Mouse (Mus musculus): ENCODE measurements around the gene Slc16a10. TPM values are rescaled to one million over a fixed set of nuclear protein-coding genes. Genes with fewer than 3 reads are reported as not detected.

Slc16a10 gene
- polyA plus RNA-seq, 1 experiment from 2014 or later, result 7.3 TPM

DNA sequence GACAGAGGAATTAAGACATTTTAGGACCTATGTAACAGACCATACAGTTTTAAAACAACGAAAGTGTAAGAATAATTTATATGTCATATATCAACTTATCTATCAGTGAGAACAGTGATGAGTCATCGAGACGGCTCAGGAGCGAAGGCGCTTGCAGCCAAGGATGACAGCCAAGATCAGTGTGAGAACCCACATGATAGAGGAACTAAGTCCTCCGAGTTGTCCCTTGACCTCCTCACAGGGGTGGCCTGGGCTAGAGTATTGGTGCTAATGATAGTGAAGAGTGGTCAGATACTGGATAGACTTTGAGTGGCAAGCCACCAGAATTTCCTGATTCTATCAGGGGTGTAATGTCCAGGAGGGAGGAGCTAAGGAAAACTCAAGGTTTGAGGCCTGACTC is 68.5 kb downstream of the Slc16a10 start:
- H3K4me3 ChIP-seq (ENCODE audit: low read depth, low read length), result no peak overlapping the region
- peak; percentile 30 for DNase-seq (ENCODE audit: low spot score)
- H3K27me3 ChIP-seq (replicated peaks; ENCODE audit: insufficient read depth, low read length), result no peaks in the 10 kb centered on the region
- TF ChIP-seq CTCF (IDR thresholded peaks at IDR 0.05), result no peak
- TF ChIP-seq EP300 (IDR thresholded peaks at IDR 0.05), result no peak
- H3K4me1 ChIP-seq (ENCODE audit: insufficient read depth, low read depth, low read length), result no peaks in the 10 kb centered on the region
- no peaks in the 10 kb centered on the region for H3K9me3 ChIP-seq (ENCODE audit: low read length)
- H3K27ac ChIP-seq (ENCODE audit: low read length), result no peak overlapping the region
- no peaks in the 10 kb centered on the region for H3K36me3 ChIP-seq (ENCODE audit: insufficient read depth, low read length)
- no peak overlapping the region for H3K9ac ChIP-seq (replicated peaks; ENCODE audit: low read depth)
- no peak for ATAC-seq
- H3K4me2 ChIP-seq (replicated peaks; ENCODE audit: low read depth, low read length), result no peak overlapping the region
- WGBS, result 59% methylated on average over 6 of the region's 6 CpGs

DNA sequence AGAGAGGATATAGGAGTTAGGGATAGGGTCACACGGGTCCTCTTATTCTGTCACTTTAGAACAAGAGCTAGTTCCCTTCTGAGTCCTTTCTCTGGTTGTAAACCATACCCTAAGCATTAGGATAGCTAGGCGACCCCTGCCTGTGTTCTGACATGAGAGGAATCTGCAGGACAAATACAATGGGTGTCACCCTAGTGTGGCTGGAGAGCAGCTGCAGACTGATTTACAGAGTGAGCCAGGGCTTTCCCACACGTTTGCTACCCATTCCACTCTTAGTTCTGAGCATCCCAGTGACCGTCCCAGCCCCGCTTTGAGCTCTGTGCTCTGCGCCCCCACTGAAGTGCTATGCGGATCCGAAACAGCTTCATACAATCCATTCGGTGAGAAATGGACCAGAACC is 71.4 kb downstream of the Slc16a10 start:
- no peak overlapping the region for H3K4me3 ChIP-seq (ENCODE audit: low read depth, low read length)
- no peak overlapping the region for H3K27ac ChIP-seq (ENCODE audit: low read length)
- DNase-seq (ENCODE audit: low spot score) (no peak), ATAC-seq (no peak)
- no peaks in the 10 kb centered on the region for H3K27me3 ChIP-seq (replicated peaks; ENCODE audit: insufficient read depth, low read length)
- no peaks in the 10 kb centered on the region for H3K4me1 ChIP-seq (ENCODE audit: insufficient read depth, low read depth, low read length)
- H3K36me3 ChIP-seq (ENCODE audit: insufficient read depth, low read length), result no peaks in the 10 kb centered on the region
- H3K9ac ChIP-seq (replicated peaks; ENCODE audit: low read depth), result no peak overlapping the region
- H3K4me2 ChIP-seq (replicated peaks; ENCODE audit: low read depth, low read length), result no peak overlapping the region
- H3K9me3 ChIP-seq (ENCODE audit: low read length), result no peaks in the 10 kb centered on the region
- 80% methylated on average over 9 of the region's 9 CpGs for WGBS
- no peak for TF ChIP-seq EP300 (IDR thresholded peaks at IDR 0.05)
- TF ChIP-seq CTCF (IDR thresholded peaks at IDR 0.05), result no peak

DNA sequence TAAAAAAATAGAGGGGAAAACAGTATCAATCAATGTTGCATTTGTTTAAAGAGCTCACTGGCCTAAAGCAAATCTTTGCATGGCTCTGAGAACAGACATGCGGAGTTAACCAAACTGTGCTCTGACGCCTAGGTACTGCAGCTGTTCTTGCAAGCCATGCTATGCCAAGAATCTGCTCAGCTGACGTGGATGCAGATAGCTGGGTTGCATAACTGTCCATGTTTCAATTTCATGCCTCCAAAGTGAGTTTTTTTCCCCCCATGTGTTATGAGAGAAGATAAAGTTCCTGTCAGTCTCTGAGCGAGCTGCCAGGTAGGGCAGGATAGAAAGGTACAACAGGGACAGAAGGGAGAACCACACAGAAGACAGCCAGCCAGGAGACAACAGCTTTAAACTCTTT is 72.8 kb downstream of the Slc16a10 start:
- H3K4me2 ChIP-seq (replicated peaks; ENCODE audit: low read depth, low read length), result no peak overlapping the region
- H3K4me1 ChIP-seq (ENCODE audit: insufficient read depth, low read depth, low read length), result no peaks in the 10 kb centered on the region
- H3K9me3 ChIP-seq (ENCODE audit: low read length), result no peaks in the 10 kb centered on the region
- DNase-seq (ENCODE audit: low spot score), result peak; percentile 71
- WGBS, result 34% methylated on average over 4 of the region's 4 CpGs
- no peaks in the 10 kb centered on the region for H3K27me3 ChIP-seq (replicated peaks; ENCODE audit: insufficient read depth, low read length)
- no peak overlapping the region for H3K27ac ChIP-seq (ENCODE audit: low read length)
- TF ChIP-seq CTCF (IDR thresholded peaks at IDR 0.05) (no peak), EP300 (IDR thresholded peaks at IDR 0.05) (no peak)
- peak; percentile 58 for ATAC-seq
- H3K4me3 ChIP-seq (ENCODE audit: low read depth, low read length), result no peak overlapping the region
- H3K9ac ChIP-seq (replicated peaks; ENCODE audit: low read depth), result no peak overlapping the region
- H3K36me3 ChIP-seq (ENCODE audit: insufficient read depth, low read length), result no peaks in the 10 kb centered on the region

DNA sequence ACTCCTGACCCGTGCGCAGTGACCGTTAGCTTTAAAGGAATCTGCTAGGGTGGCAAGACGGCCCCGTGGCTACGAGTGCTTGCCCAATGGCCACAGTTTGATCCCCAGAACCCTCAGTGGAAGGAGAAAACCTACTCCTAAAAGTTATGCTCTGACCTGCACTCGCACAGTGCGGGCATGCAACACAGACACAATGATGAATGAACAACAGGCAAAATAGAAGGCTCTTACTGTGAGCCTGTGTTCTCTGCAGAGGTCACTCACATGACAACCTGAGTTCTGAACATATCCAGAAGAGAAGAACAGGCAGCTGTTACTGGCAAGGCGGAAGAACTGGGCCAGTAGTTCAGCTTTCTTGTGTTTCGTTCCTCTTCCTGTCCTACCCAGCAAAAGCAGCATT is 73.5 kb downstream of the Slc16a10 start:
- no peaks in the 10 kb centered on the region for H3K27me3 ChIP-seq (replicated peaks; ENCODE audit: insufficient read depth, low read length)
- TF ChIP-seq EP300 (IDR thresholded peaks at IDR 0.05), result no peak
- TF ChIP-seq CTCF (IDR thresholded peaks at IDR 0.05), result no peak
- peak; percentile 24 for DNase-seq (ENCODE audit: low spot score)
- H3K36me3 ChIP-seq (ENCODE audit: insufficient read depth, low read length), result no peaks in the 10 kb centered on the region
- H3K27ac ChIP-seq (ENCODE audit: low read length), result no peak overlapping the region
- no peaks in the 10 kb centered on the region for H3K4me1 ChIP-seq (ENCODE audit: insufficient read depth, low read depth, low read length)
- H3K9ac ChIP-seq (replicated peaks; ENCODE audit: low read depth), result no peak overlapping the region
- WGBS, result 69% methylated on average over 10 of the region's 10 CpGs
- H3K4me2 ChIP-seq (replicated peaks; ENCODE audit: low read depth, low read length), result no peak overlapping the region
- ATAC-seq, result no peak
- no peaks in the 10 kb centered on the region for H3K9me3 ChIP-seq (ENCODE audit: low read length)
- H3K4me3 ChIP-seq (ENCODE audit: low read depth, low read length), result no peak overlapping the region

DNA sequence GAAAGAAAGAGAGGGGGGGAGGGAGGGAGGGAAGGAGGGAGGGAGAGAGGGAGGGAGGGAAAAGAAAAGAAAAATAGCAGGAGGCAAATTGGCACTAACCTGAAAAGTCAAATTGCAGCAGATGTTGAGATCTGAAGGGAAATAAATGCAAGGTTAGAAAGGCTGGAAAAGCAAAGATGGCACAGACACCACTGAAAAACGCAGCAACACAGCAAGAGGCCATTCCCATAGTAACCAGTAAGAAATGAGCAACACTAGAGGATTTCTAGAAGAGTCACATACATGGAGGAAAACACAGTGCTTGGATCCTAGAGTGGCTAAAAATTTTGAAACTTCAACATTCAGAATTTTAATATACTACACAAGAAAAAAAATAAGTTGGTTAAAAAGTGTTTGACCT is 74.5 kb downstream of the Slc16a10 start:
- TF ChIP-seq EP300 (IDR thresholded peaks at IDR 0.05) (no peak), CTCF (IDR thresholded peaks at IDR 0.05) (no peak)
- Histone ChIP-seq H3K9me3 (ENCODE audit: low read length) (no peaks in the 10 kb centered on the region), H3K9ac (replicated peaks; ENCODE audit: low read depth) (no peak overlapping the region), H3K4me3 (ENCODE audit: low read depth, low read length) (no peak overlapping the region), H3K36me3 (ENCODE audit: insufficient read depth, low read length) (no peaks in the 10 kb centered on the region), H3K27ac (ENCODE audit: low read length) (no peak overlapping the region), H3K4me2 (replicated peaks; ENCODE audit: low read depth, low read length) (no peak overlapping the region), H3K27me3 (replicated peaks; ENCODE audit: insufficient read depth, low read length) (no peaks in the 10 kb centered on the region), H3K4me1 (ENCODE audit: insufficient read depth, low read depth, low read length) (no peaks in the 10 kb centered on the region)
- 58% methylated on average over 1 of the region's 1 CpGs for WGBS
- ATAC-seq (no peak), DNase-seq (ENCODE audit: low spot score) (no peak)

DNA sequence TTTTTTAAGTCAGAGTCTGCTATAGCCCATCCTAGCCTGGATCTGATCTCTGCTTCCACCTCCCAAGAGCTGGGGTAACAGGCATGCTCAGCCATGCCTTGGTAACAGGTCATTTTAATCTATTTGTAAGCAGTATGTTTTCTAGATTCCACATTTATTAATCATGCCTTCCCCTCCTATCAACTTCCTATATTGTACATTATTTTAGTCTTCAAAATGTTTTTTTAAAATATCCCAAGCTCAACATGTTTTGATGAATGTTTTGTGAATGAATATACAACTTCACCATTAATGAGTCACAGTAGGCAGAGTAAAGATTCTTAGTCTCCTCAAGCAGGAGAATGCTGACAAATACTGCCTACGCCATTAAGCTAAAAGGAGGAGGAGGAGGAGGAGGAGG is 75.0 kb downstream of the Slc16a10 start:
- Histone ChIP-seq H3K9me3 (ENCODE audit: low read length) (no peaks in the 10 kb centered on the region), H3K27me3 (replicated peaks; ENCODE audit: insufficient read depth, low read length) (no peaks in the 10 kb centered on the region), H3K36me3 (ENCODE audit: insufficient read depth, low read length) (no peaks in the 10 kb centered on the region), H3K4me2 (replicated peaks; ENCODE audit: low read depth, low read length) (no peak overlapping the region), H3K4me1 (ENCODE audit: insufficient read depth, low read depth, low read length) (no peaks in the 10 kb centered on the region), H3K9ac (replicated peaks; ENCODE audit: low read depth) (no peak overlapping the region), H3K27ac (ENCODE audit: low read length) (no peak overlapping the region), H3K4me3 (ENCODE audit: low read depth, low read length) (no peak overlapping the region)
- DNase-seq (ENCODE audit: low spot score), result no peak
- ATAC-seq, result no peak
- no peak for TF ChIP-seq EP300 (IDR thresholded peaks at IDR 0.05)
- no peak for TF ChIP-seq CTCF (IDR thresholded peaks at IDR 0.05)
- 78% methylated on average over 1 of the region's 1 CpGs for WGBS

DNA sequence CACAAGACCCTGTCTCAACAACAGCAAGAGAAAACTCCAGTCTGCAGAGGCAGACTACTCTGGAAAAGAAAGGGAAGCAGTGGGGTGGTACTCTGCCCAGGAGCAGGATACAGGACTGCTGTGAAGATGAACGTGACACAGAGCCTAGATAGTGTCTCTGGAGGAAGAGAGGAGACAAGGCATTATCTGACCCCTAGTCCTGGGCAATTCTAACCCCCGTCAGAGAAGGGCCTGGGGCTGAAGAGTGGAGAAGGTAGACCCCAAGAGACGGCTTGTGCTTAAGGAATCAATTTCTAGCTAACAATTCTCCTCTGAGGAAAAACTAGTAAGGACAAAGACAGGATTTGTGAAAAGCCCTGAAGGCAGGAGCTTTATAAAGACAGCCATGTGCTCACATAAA is 76.7 kb downstream of the Slc16a10 start:
- TF ChIP-seq CTCF (IDR thresholded peaks at IDR 0.05), result no peak
- no peak for TF ChIP-seq EP300 (IDR thresholded peaks at IDR 0.05)
- Histone ChIP-seq H3K4me2 (replicated peaks; ENCODE audit: low read depth, low read length) (no peak overlapping the region), H3K4me3 (ENCODE audit: low read depth, low read length) (no peak overlapping the region), H3K27me3 (replicated peaks; ENCODE audit: insufficient read depth, low read length) (no peaks in the 10 kb centered on the region), H3K36me3 (ENCODE audit: insufficient read depth, low read length) (no peaks in the 10 kb centered on the region), H3K9ac (replicated peaks; ENCODE audit: low read depth) (no peak overlapping the region), H3K4me1 (ENCODE audit: insufficient read depth, low read depth, low read length) (no peaks in the 10 kb centered on the region), H3K9me3 (ENCODE audit: low read length) (no peaks in the 10 kb centered on the region), H3K27ac (ENCODE audit: low read length) (no peak overlapping the region)
- ATAC-seq (no peak), DNase-seq (ENCODE audit: low spot score) (no peak)
- WGBS, result 68% methylated on average over 3 of the region's 3 CpGs
